Mouse (Mus musculus): ENCODE results near the gene Ehd1.

GRCm38 (mm10) chr19:6272053-6272452 lies 4.5 kb upstream of the Ehd1 start:
- TF ChIP-seq CTCF (IDR thresholded peaks at IDR 0.05; ENCODE audit: low read depth, low read length) = no peak
- TF ChIP-seq POLR2A (IDR thresholded peaks at IDR 0.05; ENCODE audit: borderline replicate concordance, low read depth, low read length) = no peak

Data from bone marrow macrophage, adult 2 months (primary cell).